Mouse (Mus musculus) heart, adult 2 months (tissue): ENCODE data around the gene Myt1l. TPM values are rescaled to one million over a fixed set of nuclear protein-coding genes. Genes with fewer than 3 reads are reported as not detected.

Experiments used
- DNase-seq, 2 experiments: peaks; one replicate each; pipeline ENCODE4 v3.0.0; 2021
- H3K27ac ChIP-seq: fragments of 200-600 bp; 2 replicates; pipeline ENCODE4 v1.8.1; 2022
- H3K27me3 ChIP-seq: fragments of 200-500 bp; 2 replicates; pipeline ENCODE4 v1.6.1; 2012; ENCODE audit warnings: mild to moderate bottlenecking, low read length, inconsistent platforms, mixed read lengths; ENCODE audit not compliant: control insufficient read depth, insufficient read depth
- H3K36me3 ChIP-seq: fragments of 200-500 bp; 2 replicates; pipeline ENCODE4 v1.6.1; 2012; ENCODE audit warnings: low read length, inconsistent platforms; ENCODE audit not compliant: control insufficient read depth, insufficient read depth
- H3K4me1 ChIP-seq: fragments of 200-500 bp; 2 replicates; pipeline ENCODE4 v1.6.1; 2011; ENCODE audit warnings: low read length; ENCODE audit not compliant: control insufficient read depth, insufficient read depth
- H3K4me3 ChIP-seq: fragments of 200-600 bp; 2 replicates; pipeline ENCODE4 v1.8.1; 2022
- H3K79me2 ChIP-seq: fragments of 200-500 bp; replicated peaks from 2 replicates; pipeline ENCODE4 v1.6.1; 2012; ENCODE audit warnings: mild to moderate bottlenecking, inconsistent platforms, low read length, moderate library complexity, mixed read lengths; ENCODE audit not compliant: control insufficient read depth, insufficient read depth
- H3K9ac ChIP-seq: fragments of 200-500 bp; 2 replicates; pipeline ENCODE4 v1.6.1; 2012; ENCODE audit warnings: low read depth, mild to moderate bottlenecking, control low read depth, inconsistent platforms, low read length, mixed read lengths
- CTCF ChIP-seq: fragments of 200-600 bp; IDR thresholded peaks from 2 replicates; pipeline ENCODE4 v1.8.1; 2022; ENCODE audit warnings: antibody characterized with exemption, mild to moderate bottlenecking, moderate library complexity
- EP300 ChIP-seq: fragments of 200-500 bp; IDR thresholded peaks from 2 replicates; pipeline ENCODE4 v1.6.1; 2011; ENCODE audit warnings: low read depth, low read length, control low read depth; ENCODE audit not compliant: insufficient read depth
- POLR2A ChIP-seq: fragments of 200-500 bp; IDR thresholded peaks from 2 replicates; pipeline ENCODE4 v1.6.1; 2011; ENCODE audit warnings: mild to moderate bottlenecking, low read depth, low read length, control low read depth; ENCODE audit not compliant: insufficient read depth
- WGBS: fragments of 180-500 bp; shearing (Covaris S2); methylation state at CpG from one replicate; pipeline ENCODE4 v1.1.7; 2018; 5-methylcytosine and 5-hydroxymethylcytosine counted together
- intact Hi-C: fragments of 180-260 bp; cut with DNase I; formaldehyde crosslinking; loops from one replicate; pipeline ENCODE4 v1.15.1; 2025
- polyA plus RNA-seq: library from polyadenylated mRNA; depleted of rRNA; stranded (reverse); fragments of >200 nt; gene quantifications from 2 replicates; pipeline ENCODE4 v1.2.3, GENCODE M21; 2012
- total RNA-seq, 2 experiments: library from RNA; stranded (reverse); gene quantifications; 2 replicates each; pipeline ENCODE4 v1.2.3; 2021

The Myt1l gene
- total and polyA plus RNA-seq, 3 experiments = 0.06 TPM; not detected in 2

- Histone ChIP-seq H3K79me2 (no peaks in the 10 kb centered on the region), H3K4me3 (no peak overlapping the region), H3K27me3 (no peaks in the 10 kb centered on the region), H3K36me3 (no peaks in the 10 kb centered on the region), H3K9ac (no peak overlapping the region), H3K4me1 (no peaks in the 10 kb centered on the region), H3K27ac (no peak overlapping the region)
- intact Hi-C loops = no loop called here
- TF ChIP-seq CTCF (no peak), POLR2A (no peak), EP300 (no peak)
- WGBS = 81% methylated on average over 3 of the region's 3 CpGs
- no peak for DNase-seq
Measured at GRCm38 (mm10) chr12:29849936-29850335, 321.8 kb downstream of the Myt1l start.

- intact Hi-C loops = no loop called here
- TF ChIP-seq POLR2A (no peak), EP300 (no peak), CTCF (no peak)
- H3K27ac ChIP-seq = no peak overlapping the region
- no peaks in the 10 kb centered on the region for H3K4me1 ChIP-seq
- H3K27me3 ChIP-seq = no peaks in the 10 kb centered on the region
- H3K9ac ChIP-seq = no peak overlapping the region
- H3K79me2 ChIP-seq = no peaks in the 10 kb centered on the region
- 80% methylated on average over 9 of the region's 9 CpGs for WGBS
- H3K36me3 ChIP-seq = no peaks in the 10 kb centered on the region
- H3K4me3 ChIP-seq = no peak overlapping the region
- DNase-seq = no peak
Measured at GRCm38 (mm10) chr12:29854151-29854585, 326.0 kb downstream of the Myt1l start.

- Histone ChIP-seq H3K27me3 (no peaks in the 10 kb centered on the region), H3K4me1 (no peaks in the 10 kb centered on the region), H3K36me3 (no peaks in the 10 kb centered on the region), H3K27ac (no peak overlapping the region), H3K9ac (no peak overlapping the region), H3K79me2 (no peaks in the 10 kb centered on the region), H3K4me3 (no peak overlapping the region)
- peak; percentile 76 for TF ChIP-seq CTCF
- no peak for TF ChIP-seq EP300
- intact Hi-C loops = no loop called here
- peak; percentile 32 to 61 for DNase-seq
- 21% methylated on average over 5 of the region's 5 CpGs for WGBS
Measured at GRCm38 (mm10) chr12:29855007-29855406, 326.8 kb downstream of the Myt1l start.

GRCm38 (mm10) chr12:29860986-29861385 is 332.8 kb downstream of the Myt1l start:
- Histone ChIP-seq H3K27me3 (no peaks in the 10 kb centered on the region), H3K36me3 (no peaks in the 10 kb centered on the region), H3K9ac (no peak overlapping the region), H3K4me1 (no peaks in the 10 kb centered on the region), H3K79me2 (no peaks in the 10 kb centered on the region), H3K27ac (no peak overlapping the region), H3K4me3 (no peak overlapping the region)
- WGBS = 21% methylated on average over 2 of the region's 2 CpGs
- intact Hi-C loops = no loop called here
- DNase-seq = no peak
- TF ChIP-seq CTCF = no peak

- no peaks in the 10 kb centered on the region; the same call in 1 of the 2 replicates for H3K4me1 ChIP-seq
- no peaks in the 10 kb centered on the region for H3K79me2 ChIP-seq
- TF ChIP-seq POLR2A = no peak
- TF ChIP-seq EP300 = no peak
- no peak for TF ChIP-seq CTCF
- intact Hi-C loops = no loop called here
- no peak for DNase-seq
- no peak overlapping the region for H3K4me3 ChIP-seq
- no peaks in the 10 kb centered on the region for H3K27me3 ChIP-seq
- 52% methylated on average over 4 of the region's 4 CpGs for WGBS
- no peaks in the 10 kb centered on the region for H3K36me3 ChIP-seq
- no peak overlapping the region for H3K9ac ChIP-seq
- H3K27ac ChIP-seq = no peak overlapping the region
Measured at GRCm38 (mm10) chr12:29868295-29868694, 340.1 kb downstream of the Myt1l start.

- Histone ChIP-seq H3K36me3 (no peaks in the 10 kb centered on the region), H3K79me2 (no peaks in the 10 kb centered on the region), H3K27ac (no peak overlapping the region), H3K4me1 (no peaks in the 10 kb centered on the region; the same call in 1 of the 2 replicates), H3K4me3 (no peak overlapping the region), H3K9ac (no peak overlapping the region), H3K27me3 (no peaks in the 10 kb centered on the region)
- intact Hi-C loops = no loop called here
- TF ChIP-seq EP300 (no peak), POLR2A (no peak), CTCF (no peak)
- DNase-seq = no peak
- 64% methylated on average over 9 of the region's 9 CpGs for WGBS
Measured at GRCm38 (mm10) chr12:29868781-29869180, 340.6 kb downstream of the Myt1l start.
